Mouse (Mus musculus) heart, postnatal 14 days (tissue): ENCODE data around the gene Zfp551. TPM values are rescaled to one million over a fixed set of nuclear protein-coding genes. Genes with fewer than 3 reads are reported as not detected.
A peak's percentile ranks its signal among the peaks of the same experiment; 100 is the strongest.

Source experiments
- DNase-seq, 2 experiments: peaks; one replicate each; pipeline ENCODE4 v3.0.0; 2021 to 2022
- intact Hi-C: fragments of 180-260 bp; cut with DNase I; formaldehyde crosslinking; loops from one replicate; pipeline ENCODE4 v1.15.1; 2025
- long read RNA-seq, 2 experiments: library from polyadenylated mRNA; stranded (forward); transcript quantifications; one replicate each; pipeline ENCODE4 v2.0.0; 2021
- total RNA-seq, 2 experiments: library from RNA; stranded (reverse); gene quantifications; 2 replicates each; pipeline ENCODE4 v1.2.3; 2021

The Zfp551 gene
- 1 to 10 TPM; 2.0 to 2.2 TPM for total RNA-seq
- long read RNA-seq, experiment 1, partial matches to known transcripts = 0 of 1 reads
- long read RNA-seq, experiment 1, other reads (novel, unspliced or antisense) = 0 of 1 reads
- long read RNA-seq, experiment 2, partial matches to known transcripts = 0 of 4 reads
- long read RNA-seq, experiment 2, other reads (novel, unspliced or antisense) = 0 of 4 reads

DNA sequence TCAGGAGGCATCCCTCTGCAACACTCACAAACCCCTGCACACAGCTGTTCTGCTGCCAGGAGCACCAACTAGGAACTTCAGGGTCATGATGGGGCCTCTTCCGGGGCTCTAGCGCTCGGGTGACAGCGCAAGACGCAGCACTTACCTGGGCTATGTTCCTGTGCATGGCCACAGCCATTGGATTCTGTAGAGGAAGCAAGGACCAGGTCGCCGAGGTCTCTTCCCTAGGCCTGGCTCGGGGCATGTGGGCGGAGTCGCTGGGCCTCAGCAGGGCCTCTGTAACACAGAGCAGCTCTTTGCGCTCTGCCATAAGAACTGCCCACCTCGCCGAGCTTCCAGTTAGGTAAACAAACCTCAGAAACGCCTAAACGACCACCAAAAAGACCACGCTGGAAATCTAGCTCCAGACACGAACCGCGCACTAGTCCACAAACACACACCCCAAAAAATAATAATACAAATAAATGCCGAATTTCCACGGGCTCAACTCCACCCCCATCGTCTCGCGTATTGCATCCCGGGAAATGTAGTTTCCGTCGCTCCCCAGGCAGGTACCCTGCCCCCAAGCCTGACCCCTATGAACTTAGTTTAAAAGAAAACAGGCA, at the start of gene Zfp551:
Zfp551 (minus strand) TSS at position 507 of the 605 bp plus-strand sequence.
- DNase-seq = peak; percentile 56 to 60
- intact Hi-C loops = no loop called here

DNA sequence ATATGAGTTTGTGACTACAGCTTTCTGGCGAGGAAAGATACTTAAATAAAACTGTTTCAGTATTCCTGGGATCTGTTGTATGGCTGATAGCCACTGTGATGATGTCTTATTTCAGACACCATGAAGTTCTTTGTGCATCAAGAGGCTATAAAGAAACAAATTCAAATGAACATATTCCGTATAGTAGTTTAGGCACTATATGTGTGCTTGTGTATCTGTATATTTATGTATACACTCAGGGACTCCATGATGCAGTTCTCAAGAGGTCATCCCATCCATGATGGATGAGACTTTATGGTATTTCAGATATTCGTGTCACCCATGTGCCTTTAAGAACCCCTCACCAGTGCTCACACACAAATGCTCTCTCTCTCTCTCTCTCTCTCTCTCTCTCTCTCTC, 304 bp upstream of the Zfp551 start:
- DNase-seq = no peak
- intact Hi-C loops = no loop called here

DNA sequence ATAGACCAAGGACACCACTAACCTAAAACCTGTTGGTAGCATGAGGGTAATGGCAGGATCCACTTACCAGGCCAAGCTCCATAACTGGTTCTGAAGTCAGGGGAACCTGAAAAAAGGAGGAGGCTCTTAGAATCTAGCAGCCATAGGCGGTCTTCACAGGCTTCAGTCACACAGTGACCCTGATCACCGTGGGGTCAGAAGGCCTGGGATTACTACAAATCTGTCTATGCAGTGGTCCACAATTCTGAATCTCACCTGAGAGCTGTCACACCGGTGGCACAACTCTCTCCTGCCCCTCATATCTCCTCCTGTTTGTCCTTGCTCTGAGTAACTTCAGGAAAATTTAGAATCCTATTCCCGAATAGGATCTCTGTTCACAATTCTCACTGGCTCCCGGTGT, 810 bp downstream of the Zfp551 start:
- DNase-seq = no peak
- intact Hi-C loops = no loop called here

DNA sequence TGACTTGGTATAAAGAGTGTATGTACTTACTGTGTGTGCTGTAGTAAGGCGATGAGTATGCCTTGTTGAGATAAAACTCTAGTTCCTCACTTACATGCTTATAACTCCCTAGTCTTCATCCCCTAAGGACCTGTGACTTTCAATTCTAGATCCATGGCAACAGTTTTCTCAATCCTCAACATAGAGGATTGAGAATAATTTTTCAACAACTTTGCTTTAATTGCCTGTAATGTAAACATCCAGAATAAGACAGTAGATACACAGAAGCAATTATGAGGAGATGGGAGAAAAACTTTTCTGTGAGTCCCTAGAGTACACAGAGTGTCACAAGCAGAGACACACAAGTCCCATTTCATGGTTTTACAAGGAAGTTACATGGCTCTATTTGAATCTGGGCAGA, 53.4 kb downstream of the Zfp551 start, which contains the start of gene Vmn1r84:
Vmn1r84 (minus strand) TSS at position 101 of the 400 bp plus-strand sequence.
- intact Hi-C loops = no loop called here

More for the DNA sequence above, 53.4 kb downstream of the Zfp551 start, which contains the start of gene Vmn1r84:
- DNase-seq = no peak

Other genes starting within 250 kb of the Zfp551 start
- gene Vmn1r80, start 233.5 kb downstream of the Zfp551 start, total RNA-seq = not detected
- not detected for gene Vmn1r81, start 154.5 kb downstream of the Zfp551 start, total RNA-seq
- gene Vmn1r82, start 122.3 kb downstream of the Zfp551 start, total RNA-seq = not detected
- gene Vmn1r83, start 93.3 kb downstream of the Zfp551 start, total RNA-seq = not detected
- gene Vmn1r84, start 53.5 kb downstream of the Zfp551 start, total RNA-seq = not detected
- 10 to 100 TPM; 12.1 to 14.0 TPM for gene Zfp606, start 55.5 kb upstream of the Zfp551 start, total RNA-seq
- gene 2900092C05Rik, start 89.8 kb upstream of the Zfp551 start, total RNA-seq = not detected
- under 1 TPM; 0.02 TPM for gene Vmn2r53, start 186.0 kb upstream of the Zfp551 start, total RNA-seq
- gene Vmn2r54, start 217.6 kb upstream of the Zfp551 start, total RNA-seq = not detected